Mouse (Mus musculus) limb, embryonic 11.5 days (tissue): ENCODE results near the gene Twnk. TPM values are rescaled to one million over a fixed set of nuclear protein-coding genes. Genes with fewer than 3 reads are reported as not detected.

Experiments used
- ATAC-seq: fragments of 200-750 bp; cut with Nextera tagmentation; 2 replicates; pipeline ENCODE4 v1.8.0; 2017; ENCODE audit warnings: low read depth; ENCODE audit not compliant: insufficient number of reproducible peaks, low FRiP score, low TSS enrichment
- DNase-seq: peaks from one replicate; pipeline ENCODE4 v3.0.0-alpha.2; 2015; ENCODE audit warnings: low spot score
- H3K27ac ChIP-seq: fragments of 300-500 bp; sonication (generic); replicated peaks from 2 replicates; pipeline ENCODE4 v1.5.1; 2014; ENCODE audit warnings: low read depth, mild to moderate bottlenecking, low read length
- H3K27me3 ChIP-seq: fragments of 300-500 bp; sonication (generic); 2 replicates; pipeline ENCODE4 v1.6.1; 2014; ENCODE audit warnings: mild to moderate bottlenecking, low read length, mixed read lengths; ENCODE audit not compliant: control insufficient read depth, insufficient read depth
- H3K36me3 ChIP-seq: fragments of 300-500 bp; sonication (generic); 2 replicates; pipeline ENCODE4 v1.6.1; 2014; ENCODE audit warnings: mild to moderate bottlenecking, low read length, moderate library complexity, mixed read lengths; ENCODE audit not compliant: control insufficient read depth, insufficient read depth
- H3K4me1 ChIP-seq: fragments of 300-500 bp; sonication (generic); 2 replicates; pipeline ENCODE4 v1.6.1; 2014; ENCODE audit warnings: low read length, mixed read lengths; ENCODE audit not compliant: control insufficient read depth, insufficient read depth
- H3K4me2 ChIP-seq: fragments of 300-500 bp; sonication (generic); 2 replicates; pipeline ENCODE4 v1.6.1; 2014; ENCODE audit warnings: low read depth, mild to moderate bottlenecking, moderate library complexity; ENCODE audit not compliant: severe bottlenecking
- H3K4me3 ChIP-seq: fragments of 300-500 bp; sonication (generic); 2 replicates; pipeline ENCODE4 v1.5.1; 2014; ENCODE audit warnings: low read depth, low read length
- H3K9ac ChIP-seq: fragments of 300-500 bp; sonication (generic); 2 replicates; pipeline ENCODE4 v1.6.1; 2014; ENCODE audit warnings: mild to moderate bottlenecking, low read length
- H3K9me3 ChIP-seq: fragments of 300-500 bp; sonication (generic); 2 replicates; pipeline ENCODE4 v1.6.1; 2016; ENCODE audit warnings: low read length; ENCODE audit not compliant: control insufficient read depth
- WGBS: fragments of 180-500 bp; shearing (Covaris S2); extraction: QIAGEN DNeasy Blood & Tissue Kit; methylation state at CpG from one replicate; pipeline ENCODE4 v1.1.7; 2014; 5-methylcytosine and 5-hydroxymethylcytosine counted together
- polyA plus RNA-seq: library from polyadenylated mRNA; unstranded; fragments of >200 nt; fragmentation: Nextera tagmentation; extraction: Ambion mirVana; gene quantifications from 2 replicates; pipeline ENCODE4 v1.2.1, GENCODE M21; 2014

Gene Twnk
- polyA plus RNA-seq, 1 experiment from 2014 or later = 19.0 TPM

DNA sequence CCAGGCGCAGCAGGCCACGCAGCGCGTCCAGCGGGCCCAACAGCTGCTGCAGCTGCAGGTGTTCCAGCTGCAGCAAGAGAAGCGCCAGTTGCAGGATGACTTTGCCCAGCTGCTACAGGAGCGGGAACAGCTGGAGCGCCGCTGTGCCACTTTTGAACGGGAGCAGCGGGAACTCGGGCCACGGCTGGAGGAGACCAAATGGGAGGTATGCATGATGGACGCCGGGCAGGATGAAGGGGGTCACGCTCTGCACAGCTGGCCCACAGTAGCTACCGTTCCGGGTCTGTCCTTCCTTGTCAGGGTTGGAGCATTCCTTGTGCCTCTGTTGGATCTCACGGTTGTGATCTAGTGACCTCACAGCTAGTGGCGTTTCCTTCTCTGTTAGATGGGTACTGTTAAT is 19.3 kb downstream of the Twnk start:
- DNase-seq = no peak
- peaks cover 31% of the 10 kb centered on the region for H3K36me3 ChIP-seq

DNA sequence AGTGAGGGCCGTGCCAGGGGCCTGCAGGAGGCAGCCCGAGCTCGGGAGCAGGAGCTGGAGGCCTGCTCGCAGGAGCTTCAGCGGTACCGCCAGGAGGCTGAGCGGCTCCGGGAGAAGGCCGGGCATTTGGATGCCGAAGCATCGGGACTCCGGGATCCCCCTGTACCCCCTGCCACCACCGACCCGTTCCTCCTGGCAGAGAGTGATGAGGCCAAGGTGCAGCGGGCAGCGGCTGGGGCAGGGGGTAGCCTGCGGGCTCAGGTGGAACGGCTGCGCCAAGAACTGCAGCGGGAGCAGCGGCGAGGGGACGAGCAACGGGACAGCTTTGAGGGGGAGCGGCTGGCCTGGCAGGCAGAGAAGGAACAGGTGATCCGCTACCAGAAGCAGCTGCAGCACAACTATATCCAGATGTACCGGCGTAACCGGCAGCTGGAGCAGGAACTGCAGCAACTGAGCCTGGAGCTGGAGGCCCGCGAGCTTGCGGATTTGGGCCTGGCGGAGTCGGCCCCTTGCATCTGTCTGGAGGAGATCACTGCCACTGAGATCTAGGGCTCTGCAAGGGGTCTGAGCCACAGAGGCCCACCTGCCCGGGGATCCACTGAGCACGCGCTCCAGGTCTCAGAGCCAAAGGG is 20.6 kb downstream of the Twnk start:
- H3K36me3 ChIP-seq = peaks cover 31% of the 10 kb centered on the region

More for the DNA sequence above, 19.3 kb downstream of the Twnk start:
- H3K4me2 ChIP-seq = no peak overlapping the region
- 90% methylated on average over 20 of the region's 20 CpGs for WGBS
- H3K9me3 ChIP-seq = no peaks in the 10 kb centered on the region
- no peaks in the 10 kb centered on the region for H3K27me3 ChIP-seq
- H3K27ac ChIP-seq = no peak overlapping the region
- peaks cover 8% of the 10 kb centered on the region; the same call in 1 of the 2 replicates for H3K4me1 ChIP-seq
- no peak overlapping the region for H3K9ac ChIP-seq
- ATAC-seq = no peak
- H3K4me3 ChIP-seq = no peak overlapping the region

DNA sequence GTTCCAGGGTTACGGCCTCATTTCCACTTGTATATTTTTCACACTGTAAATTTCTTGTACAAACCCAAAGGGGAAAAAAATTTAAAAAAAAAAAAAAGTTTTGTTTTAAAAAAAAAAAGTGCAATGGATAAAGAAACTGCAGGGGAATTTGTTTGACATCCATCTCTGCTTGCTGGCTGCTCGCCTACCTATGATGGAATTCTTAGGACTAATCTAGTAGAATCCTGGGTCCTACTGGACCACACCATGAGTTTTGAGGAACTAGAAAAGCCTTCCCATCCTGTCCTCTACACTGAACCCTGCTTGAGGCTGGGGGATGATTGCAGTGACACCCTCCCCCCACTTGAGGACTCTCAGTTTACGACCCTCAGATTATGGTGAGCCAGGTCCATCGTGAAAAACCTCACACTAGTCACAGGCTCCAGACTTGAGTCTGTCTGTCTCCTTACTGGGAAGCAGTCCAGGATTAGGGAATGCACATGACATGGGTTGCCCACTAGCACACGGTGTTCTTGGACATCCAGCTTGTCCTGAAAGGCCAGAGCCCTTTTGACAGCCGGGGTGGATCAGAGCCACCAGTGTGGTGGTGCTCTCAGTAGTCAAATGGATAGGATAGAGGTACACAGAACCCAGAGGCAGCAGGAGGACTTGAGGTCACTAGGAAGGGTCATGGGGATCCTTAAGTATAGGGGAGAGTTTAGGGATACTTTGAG is 21.7 kb downstream of the Twnk start:
- Histone ChIP-seq H3K27ac (no peak overlapping the region), H3K9ac (no peak overlapping the region), H3K4me3 (no peak overlapping the region), H3K4me2 (no peak overlapping the region), H3K9me3 (no peaks in the 10 kb centered on the region), H3K36me3 (peaks cover 31% of the 10 kb centered on the region), H3K27me3 (no peaks in the 10 kb centered on the region), H3K4me1 (0 out of 2 replicates have a peak, but pooled peaks cover 3% of the 10 kb centered on the region)
- ATAC-seq (no peak), DNase-seq (no peak)
- WGBS = 78% methylated on average over 6 of the region's 6 CpGs

More for the DNA sequence above, 20.6 kb downstream of the Twnk start:
- H3K4me3 ChIP-seq = no peak overlapping the region
- no peak overlapping the region for H3K27ac ChIP-seq
- no peaks in the 10 kb centered on the region for H3K9me3 ChIP-seq
- 0 out of 2 replicates have a peak, but pooled peaks cover 3% of the 10 kb centered on the region for H3K4me1 ChIP-seq
- peak; percentile 55 for DNase-seq
- no peak for ATAC-seq
- 82% methylated on average over 37 of the region's 37 CpGs for WGBS
- H3K4me2 ChIP-seq = no peak overlapping the region
- H3K27me3 ChIP-seq = no peaks in the 10 kb centered on the region
- H3K9ac ChIP-seq = no peak overlapping the region; the same call in 1 of the 2 replicates

DNA sequence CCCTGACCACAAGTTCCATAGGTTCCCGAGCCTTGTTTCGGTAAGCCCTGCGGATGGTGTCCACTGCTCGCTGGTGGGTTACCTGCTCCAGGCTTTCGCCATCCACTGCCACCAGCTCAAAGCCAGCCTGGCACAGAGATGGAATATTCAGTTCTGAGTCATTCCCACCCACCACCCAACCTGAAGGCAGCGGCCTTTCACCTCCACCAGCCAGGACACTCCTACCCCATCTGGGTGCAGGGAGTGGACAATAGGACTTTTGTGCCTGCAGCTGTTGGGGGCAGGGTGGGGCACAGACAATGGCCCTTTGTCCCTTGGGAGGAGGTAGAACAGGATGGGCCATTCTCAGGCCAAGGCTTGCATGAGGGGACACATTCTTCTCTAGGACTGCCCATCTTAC is 22.4 kb downstream of the Twnk start:
- H3K36me3 ChIP-seq = peaks cover 28% of the 10 kb centered on the region
- no peak overlapping the region for H3K4me3 ChIP-seq
- no peak overlapping the region for H3K27ac ChIP-seq
- no peak overlapping the region for H3K4me2 ChIP-seq
- H3K9me3 ChIP-seq = no peaks in the 10 kb centered on the region
- H3K4me1 ChIP-seq = 0 out of 2 replicates have a peak, but pooled peaks cover 3% of the 10 kb centered on the region
- DNase-seq = no peak
- H3K27me3 ChIP-seq = no peaks in the 10 kb centered on the region
- no peak overlapping the region for H3K9ac ChIP-seq
- no peak for ATAC-seq
- 94% methylated on average over 6 of the region's 6 CpGs for WGBS

DNA sequence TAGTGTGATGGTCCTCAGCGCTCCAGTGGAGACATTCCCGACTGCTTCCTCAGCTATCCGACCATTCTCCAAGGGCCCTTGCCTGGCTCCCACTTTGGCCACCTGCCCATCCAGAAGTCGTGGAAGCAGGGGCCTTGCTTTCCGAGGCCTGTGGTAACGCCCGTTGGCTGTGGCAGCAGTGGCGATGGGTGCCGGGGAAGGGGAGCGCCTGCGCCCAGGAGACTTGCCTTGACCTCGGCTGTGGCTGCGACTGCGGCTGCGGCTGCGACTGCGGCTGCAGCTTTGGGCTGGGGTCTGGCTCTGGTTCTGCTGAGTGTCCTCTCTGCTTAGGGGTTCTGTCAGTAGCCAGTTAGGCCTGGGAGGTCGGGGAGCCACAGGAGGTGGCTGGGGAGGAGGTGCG is 23.3 kb downstream of the Twnk start:
- DNase-seq (no peak), ATAC-seq (no peak)
- no peaks in the 10 kb centered on the region for H3K27me3 ChIP-seq
- H3K27ac ChIP-seq = no peak overlapping the region
- H3K9ac ChIP-seq = no peak overlapping the region
- 59% methylated on average over 19 of the region's 19 CpGs for WGBS
- no peak overlapping the region for H3K4me3 ChIP-seq
- 0 out of 2 replicates have a peak, but pooled peaks cover 3% of the 10 kb centered on the region for H3K4me1 ChIP-seq
- H3K36me3 ChIP-seq = peaks cover 23% of the 10 kb centered on the region
- H3K9me3 ChIP-seq = no peaks in the 10 kb centered on the region
- H3K4me2 ChIP-seq = no peak overlapping the region

DNA sequence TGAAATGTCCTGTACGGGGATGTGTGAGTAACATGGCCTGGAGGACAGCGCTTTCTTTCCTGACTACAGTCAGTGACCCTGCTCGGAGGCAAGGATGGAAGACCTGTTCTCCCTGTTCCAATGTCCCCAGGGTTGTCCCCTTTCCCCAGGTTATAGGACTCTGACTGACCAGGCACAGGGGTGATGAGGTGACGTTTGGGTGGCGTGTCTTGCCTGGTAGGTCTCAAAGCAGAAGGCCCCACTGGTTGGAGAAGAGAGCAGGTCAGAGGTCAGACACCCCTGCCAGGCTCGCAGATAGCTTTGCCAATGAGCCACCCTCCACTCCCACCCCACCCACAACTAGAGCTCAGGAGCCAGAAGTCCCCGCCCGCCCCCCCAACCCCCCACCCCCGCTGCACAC is 24.1 kb downstream of the Twnk start:
- no peak overlapping the region for H3K27ac ChIP-seq
- no peak for ATAC-seq
- WGBS = 56% methylated on average over 9 of the region's 9 CpGs

DNA sequence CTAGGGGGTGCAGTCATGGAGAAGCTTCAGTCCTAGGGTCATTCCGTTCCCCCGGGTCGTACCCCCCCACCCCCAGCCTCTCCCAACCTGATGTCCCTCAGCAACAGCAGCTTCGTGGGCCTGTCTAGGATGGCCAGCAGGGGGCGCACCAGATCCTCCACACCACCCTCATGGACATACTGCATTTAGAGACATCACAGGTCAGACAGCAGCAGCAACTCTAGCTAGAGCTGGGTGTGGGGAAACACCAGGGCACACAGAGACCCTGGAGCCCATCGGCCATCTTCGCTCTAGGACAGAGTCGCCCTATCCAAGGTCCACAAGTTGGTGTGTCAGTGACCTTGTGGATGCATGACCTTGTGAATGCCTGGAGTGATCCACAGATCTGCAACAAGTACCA is 24.6 kb downstream of the Twnk start:
- ATAC-seq (no peak), DNase-seq (peak; percentile 78)
- Histone ChIP-seq H3K4me1 (0 out of 2 replicates have a peak, but pooled peaks cover 3% of the 10 kb centered on the region), H3K9me3 (no peaks in the 10 kb centered on the region), H3K36me3 (peaks cover 15% of the 10 kb centered on the region), H3K9ac (no peak overlapping the region), H3K4me2 (no peak overlapping the region), H3K4me3 (no peak overlapping the region), H3K27ac (no peak overlapping the region), H3K27me3 (no peaks in the 10 kb centered on the region)
- 26% methylated on average over 8 of the region's 8 CpGs for WGBS

More for the DNA sequence above, 24.1 kb downstream of the Twnk start:
- Histone ChIP-seq H3K27me3 (no peaks in the 10 kb centered on the region), H3K4me1 (0 out of 2 replicates have a peak, but pooled peaks cover 3% of the 10 kb centered on the region), H3K4me3 (no peak overlapping the region), H3K36me3 (peaks cover 17% of the 10 kb centered on the region), H3K9me3 (no peaks in the 10 kb centered on the region), H3K9ac (no peak overlapping the region), H3K4me2 (no peak overlapping the region)
- DNase-seq = no peak

DNA sequence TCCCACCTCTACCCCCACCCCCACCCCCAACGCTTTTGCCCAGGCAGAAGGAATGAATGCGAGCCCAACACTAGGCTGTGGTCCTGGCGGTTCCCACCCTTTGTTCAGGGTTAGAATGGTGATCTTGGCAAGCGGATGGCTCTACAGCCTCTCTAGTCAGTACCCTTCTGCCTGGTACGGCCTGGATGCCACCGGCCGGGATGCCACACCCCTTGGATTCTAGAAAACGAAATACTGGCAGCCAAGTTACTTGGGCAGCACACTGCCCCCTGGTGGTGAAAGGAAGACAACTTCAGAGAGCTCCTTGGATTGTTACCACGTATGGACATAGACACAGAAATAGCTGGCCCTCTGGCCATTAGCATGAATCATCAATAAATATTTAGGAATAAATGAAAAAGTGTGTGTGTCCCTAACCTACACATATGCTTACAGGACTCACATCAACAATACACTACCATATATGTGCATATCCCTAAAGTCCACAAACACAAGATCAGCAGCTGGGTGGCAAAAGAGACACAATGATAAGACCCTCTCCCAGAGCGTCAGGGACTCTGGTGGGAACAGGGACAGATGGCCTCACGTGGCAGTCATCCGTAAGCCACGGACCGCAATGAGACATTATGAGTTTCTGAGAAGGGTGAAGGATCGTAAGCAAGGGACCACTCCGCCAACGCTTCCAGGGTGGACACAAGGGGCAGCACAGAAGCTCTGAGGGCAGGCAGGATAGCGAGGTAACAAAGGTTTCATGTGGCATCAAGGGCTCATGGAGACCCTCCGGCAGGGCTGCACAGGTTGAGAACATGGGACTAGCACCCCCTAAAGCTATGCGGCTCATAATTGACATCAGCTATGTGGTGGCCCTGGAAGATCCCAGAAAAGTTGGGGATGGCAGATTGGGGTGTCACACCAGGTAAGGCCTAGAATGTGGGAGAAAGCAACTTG is 25.6 kb downstream of the Twnk start:
- Histone ChIP-seq H3K36me3 (peaks cover 7% of the 10 kb centered on the region), H3K4me2 (peak overlapping the region; percentile 34), H3K9ac (no peak overlapping the region), H3K4me1 (0 out of 2 replicates have a peak, but pooled peaks cover 3% of the 10 kb centered on the region), H3K27me3 (no peaks in the 10 kb centered on the region), H3K27ac (no peak overlapping the region), H3K4me3 (no peak overlapping the region), H3K9me3 (no peaks in the 10 kb centered on the region)
- ATAC-seq (no peak), DNase-seq (peak; percentile 79)
- 44% methylated on average over 20 of the region's 20 CpGs for WGBS
